Mouse (Mus musculus) intestine, embryonic 15.5 days (tissue): ENCODE data around the gene Grb2. TPM values are rescaled to one million over a fixed set of nuclear protein-coding genes. Genes with fewer than 3 reads are reported as not detected.

Source experiments
- ATAC-seq: fragments of 200-750 bp; cut with Nextera tagmentation; 2 replicates; pipeline ENCODE4 v1.8.0; 2017; ENCODE audit warnings: moderate TSS enrichment, moderate library complexity
- H3K27ac ChIP-seq: fragments of 300-500 bp; sonication (generic); 2 replicates; pipeline ENCODE4 v1.5.1; 2015; ENCODE audit warnings: mild to moderate bottlenecking, inconsistent platforms
- H3K27me3 ChIP-seq: fragments of 300-500 bp; sonication (generic); replicated peaks from 2 replicates; pipeline ENCODE4 v1.6.1; 2015; ENCODE audit warnings: inconsistent platforms
- H3K36me3 ChIP-seq: fragments of 300-500 bp; sonication (generic); 2 replicates; pipeline ENCODE4 v1.6.1; 2015; ENCODE audit warnings: inconsistent platforms
- H3K4me1 ChIP-seq: fragments of 300-500 bp; sonication (generic); replicated peaks from 2 replicates; pipeline ENCODE4 v1.6.1; 2015; ENCODE audit warnings: inconsistent platforms
- H3K4me2 ChIP-seq: fragments of 300-500 bp; sonication (generic); replicated peaks from 2 replicates; pipeline ENCODE4 v1.6.1; 2015; ENCODE audit warnings: mild to moderate bottlenecking, inconsistent platforms
- H3K4me3 ChIP-seq: fragments of 300-500 bp; sonication (generic); replicated peaks from 2 replicates; pipeline ENCODE4 v1.5.1; 2015; ENCODE audit warnings: inconsistent platforms
- H3K9ac ChIP-seq: fragments of 300-500 bp; sonication (generic); 2 replicates; pipeline ENCODE4 v1.6.1; 2015; ENCODE audit warnings: inconsistent platforms
- H3K9me3 ChIP-seq: fragments of 300-500 bp; sonication (generic); 2 replicates; pipeline ENCODE4 v1.6.1; 2016; ENCODE audit warnings: inconsistent platforms
- WGBS: fragments of 180-500 bp; shearing (Covaris S2); methylation state at CpG from one replicate; pipeline ENCODE4 v1.1.7; 2015; 5-methylcytosine and 5-hydroxymethylcytosine counted together
- polyA plus RNA-seq: library from polyadenylated mRNA; unstranded; fragments of >200 nt; fragmentation: Nextera tagmentation; extraction: Ambion mirVana; gene quantifications from 2 replicates; pipeline ENCODE4 v1.2.1, GENCODE M21; 2015

Grb2 gene
- polyA plus RNA-seq, 1 experiment from 2014 or later = 79.4 TPM

DNA sequence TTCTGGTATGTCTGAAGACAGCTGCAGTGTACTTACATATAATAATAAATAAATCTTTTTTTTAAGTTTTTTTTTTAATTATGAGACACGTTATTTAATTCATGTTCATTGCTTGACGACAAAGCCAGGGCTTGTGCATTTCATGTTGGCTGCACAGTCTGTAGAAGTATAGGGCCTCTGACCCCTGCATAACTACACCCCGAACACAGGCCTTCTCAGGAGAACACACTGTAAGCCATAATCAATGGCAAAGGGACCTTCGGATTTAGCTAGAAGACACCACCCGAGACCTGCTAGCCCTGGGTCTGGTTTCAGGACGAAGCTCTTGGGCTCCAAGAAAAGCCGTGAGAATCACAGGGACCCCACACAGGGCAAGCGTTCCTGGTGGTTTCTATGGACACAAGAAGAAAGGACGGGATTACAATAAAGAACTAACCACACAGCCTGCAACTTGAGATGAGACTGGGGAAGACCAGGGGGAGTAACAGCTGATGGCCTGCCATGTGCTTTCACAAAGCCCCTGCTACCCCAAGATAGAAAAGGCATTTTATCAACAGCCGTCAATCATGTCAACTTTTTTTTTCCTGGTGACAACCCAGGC is 29.3 kb upstream of the Grb2 start:
- H3K4me1 ChIP-seq = peaks cover 9% of the 10 kb centered on the region
- no peak overlapping the region for H3K4me3 ChIP-seq
- H3K36me3 ChIP-seq = no peaks in the 10 kb centered on the region
- no peaks in the 10 kb centered on the region for H3K9me3 ChIP-seq
- H3K27ac ChIP-seq = peak overlapping the region; percentile 44; the same call in 1 of the 2 replicates
- WGBS = 74% methylated on average over 10 of the region's 10 CpGs
- H3K9ac ChIP-seq = no peak overlapping the region
- H3K4me2 ChIP-seq = no peak overlapping the region
- H3K27me3 ChIP-seq = no peaks in the 10 kb centered on the region
- ATAC-seq = no peak

- no peaks in the 10 kb centered on the region for H3K27me3 ChIP-seq
- peaks cover 9% of the 10 kb centered on the region for H3K4me1 ChIP-seq
- H3K36me3 ChIP-seq = no peaks in the 10 kb centered on the region
- no peak overlapping the region for H3K4me3 ChIP-seq
- WGBS = 55% methylated on average over 11 of the region's 11 CpGs
- H3K4me2 ChIP-seq = peak overlapping the region; percentile 19; the same call in 1 of the 2 replicates
- H3K9ac ChIP-seq = no peak overlapping the region
- no peaks in the 10 kb centered on the region for H3K9me3 ChIP-seq
- peak; percentile 73 for ATAC-seq
- H3K27ac ChIP-seq = peak overlapping the region; percentile 60
Measured at GRCm38 (mm10) chr11:115734041-115734686, 25.8 kb upstream of the Grb2 start.

DNA sequence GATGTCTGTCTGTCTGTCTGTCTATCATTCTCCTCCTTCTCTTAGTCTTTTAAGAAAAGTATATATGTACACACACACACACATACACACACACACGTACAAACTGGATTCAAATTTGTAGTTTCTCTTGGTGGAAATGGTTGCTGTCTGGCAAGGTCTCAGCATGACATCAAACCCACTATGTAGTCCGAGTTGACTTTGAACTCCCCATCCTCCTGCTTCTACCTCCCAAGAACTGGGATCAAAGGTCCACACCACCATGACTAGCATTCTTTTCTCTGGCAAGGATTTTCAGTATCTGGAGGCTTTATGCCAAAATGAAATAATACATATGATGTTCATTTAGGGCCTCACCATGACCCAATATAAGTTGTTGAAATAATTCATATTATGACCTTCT is 14.8 kb upstream of the Grb2 start:
- no peak overlapping the region for H3K4me3 ChIP-seq
- 0 out of 2 replicates have a peak, but pooled peaks cover 2% of the 10 kb centered on the region for H3K4me1 ChIP-seq
- H3K9ac ChIP-seq = no peak overlapping the region
- WGBS = 69% methylated on average over 2 of the region's 2 CpGs
- no peak overlapping the region for H3K27ac ChIP-seq
- no peak for ATAC-seq
- no peaks in the 10 kb centered on the region for H3K27me3 ChIP-seq
- no peaks in the 10 kb centered on the region for H3K9me3 ChIP-seq
- no peaks in the 10 kb centered on the region for H3K36me3 ChIP-seq
- H3K4me2 ChIP-seq = no peak overlapping the region

- H3K9me3 ChIP-seq = no peaks in the 10 kb centered on the region
- no peaks in the 10 kb centered on the region for H3K36me3 ChIP-seq
- ATAC-seq = peak; percentile 70; the same call in 1 of the 2 replicates
- H3K4me3 ChIP-seq = no peak overlapping the region
- peak overlapping the region; percentile 43 for H3K4me2 ChIP-seq
- H3K27ac ChIP-seq = peak overlapping the region; percentile 24; the same call in 1 of the 2 replicates
- H3K27me3 ChIP-seq = no peaks in the 10 kb centered on the region
- WGBS = 16% methylated on average over 14 of the region's 14 CpGs
- H3K4me1 ChIP-seq = 0 out of 2 replicates have a peak, but pooled peaks cover 2% of the 10 kb centered on the region
- H3K9ac ChIP-seq = no peak overlapping the region
Measured at GRCm38 (mm10) chr11:115722638-115723037, 14.2 kb upstream of the Grb2 start.

- H3K27me3 ChIP-seq = no peaks in the 10 kb centered on the region
- 48% methylated on average over 8 of the region's 8 CpGs for WGBS
- H3K4me1 ChIP-seq = 0 out of 2 replicates have a peak, but pooled peaks cover 2% of the 10 kb centered on the region
- no peaks in the 10 kb centered on the region for H3K36me3 ChIP-seq
- H3K9ac ChIP-seq = no peak overlapping the region
- H3K27ac ChIP-seq = no peak overlapping the region
- no peak overlapping the region for H3K4me2 ChIP-seq
- no peak for ATAC-seq
- H3K4me3 ChIP-seq = no peak overlapping the region
- no peaks in the 10 kb centered on the region for H3K9me3 ChIP-seq
Measured at GRCm38 (mm10) chr11:115717660-115718390, 9.4 kb upstream of the Grb2 start.

DNA sequence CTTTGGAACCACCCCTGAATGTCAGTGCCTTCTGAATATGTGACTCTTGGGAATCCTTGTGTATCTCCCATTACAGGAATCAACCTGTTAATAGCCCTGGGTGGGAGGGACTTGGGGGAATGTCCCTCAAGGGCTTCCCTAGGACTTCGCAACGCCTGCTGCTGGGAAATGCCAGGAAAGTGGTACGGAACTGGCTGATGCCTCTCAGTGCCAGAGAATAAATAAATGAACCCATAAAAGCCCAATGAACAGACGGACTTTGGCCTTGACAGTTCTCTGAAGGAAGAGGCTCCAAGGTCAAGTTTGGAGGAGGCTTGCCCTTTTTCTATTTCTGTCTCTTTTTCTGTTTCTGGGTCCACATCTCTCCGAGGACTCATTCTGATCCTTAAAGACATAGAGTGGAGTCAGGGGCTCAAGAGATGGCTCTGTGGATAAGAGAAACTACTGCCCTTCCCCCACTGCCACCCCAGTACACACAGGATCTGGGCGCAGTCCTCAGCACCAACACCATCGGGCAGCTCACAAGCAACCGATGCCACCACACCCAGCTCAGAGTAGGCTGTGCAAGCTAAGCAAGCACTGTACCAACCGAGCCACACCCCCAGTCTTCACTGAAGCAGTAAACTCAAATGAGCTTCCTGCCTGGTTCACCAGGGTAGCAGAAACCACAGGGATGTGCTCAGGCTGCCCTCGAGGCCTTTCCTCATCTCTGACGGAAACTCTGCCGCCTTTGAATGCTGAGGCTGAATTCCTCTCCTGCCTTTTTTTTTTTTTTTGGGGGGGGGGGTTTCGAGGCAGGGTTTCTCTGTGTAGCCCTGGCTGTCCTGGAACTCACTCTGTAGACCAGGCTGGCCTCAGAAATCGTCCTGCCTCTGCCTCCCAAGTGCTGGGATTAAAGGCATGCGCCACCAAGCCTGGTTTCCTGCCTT is 8.3 kb upstream of the Grb2 start:
- no peaks in the 10 kb centered on the region for H3K27me3 ChIP-seq
- no peak overlapping the region for H3K4me2 ChIP-seq
- no peaks in the 10 kb centered on the region for H3K4me1 ChIP-seq
- no peak overlapping the region for H3K27ac ChIP-seq
- no peaks in the 10 kb centered on the region for H3K9me3 ChIP-seq
- H3K36me3 ChIP-seq = no peaks in the 10 kb centered on the region
- ATAC-seq = peak; percentile 56
- H3K4me3 ChIP-seq = no peak overlapping the region
- 62% methylated on average over 15 of the region's 15 CpGs for WGBS
- H3K9ac ChIP-seq = no peak overlapping the region

DNA sequence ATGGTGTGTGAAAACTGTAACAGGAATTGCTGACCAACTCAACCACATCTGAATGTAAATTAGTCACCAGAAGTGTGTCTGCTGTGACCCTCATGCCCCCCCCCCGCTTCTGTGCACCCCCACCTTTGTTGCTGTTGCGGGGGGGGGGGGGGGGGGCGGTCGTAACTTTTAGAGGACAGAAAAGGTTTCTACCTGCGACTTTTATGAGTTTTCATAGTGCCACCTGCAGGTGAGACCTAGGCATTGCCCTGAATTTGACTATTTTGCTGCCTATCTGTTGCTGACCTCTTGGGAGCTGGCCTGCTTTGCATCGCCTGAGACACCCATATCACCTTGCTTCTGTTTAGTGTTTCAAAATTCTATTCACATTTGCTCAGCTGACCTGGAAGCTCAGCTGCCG is 6.1 kb upstream of the Grb2 start:
- WGBS = 7% methylated on average over 7 of the region's 7 CpGs
- Histone ChIP-seq H3K9ac (no peak overlapping the region), H3K4me3 (no peak overlapping the region), H3K4me2 (0 out of 2 replicates have a peak overlapping the region, but pooled peaks have one; percentile 24), H3K9me3 (no peaks in the 10 kb centered on the region), H3K36me3 (no peaks in the 10 kb centered on the region), H3K27ac (no peak overlapping the region), H3K4me1 (0 out of 2 replicates have a peak, but pooled peaks cover 2% of the 10 kb centered on the region), H3K27me3 (no peaks in the 10 kb centered on the region)
- no peak for ATAC-seq

DNA sequence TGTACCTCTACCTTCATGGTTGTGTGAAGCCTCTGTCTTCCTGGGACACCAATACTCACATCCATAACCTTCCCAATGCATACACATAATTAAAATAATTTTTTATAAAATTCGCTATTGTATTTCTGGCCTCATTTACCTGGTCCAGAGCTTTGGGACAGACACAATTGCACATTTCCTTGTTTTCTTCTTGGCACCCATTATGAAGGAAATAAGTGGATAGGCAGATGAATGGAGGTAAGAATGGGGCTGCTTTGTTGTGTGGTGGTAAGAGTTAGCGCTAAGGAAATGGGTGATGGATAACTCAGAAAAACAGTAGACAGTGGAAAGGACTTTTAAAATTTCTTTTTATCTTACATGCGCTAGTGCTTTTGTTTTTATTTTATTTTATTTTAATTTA is 5.0 kb upstream of the Grb2 start:
- 87% methylated on average over 3 of the region's 3 CpGs for WGBS

GRCm38 (mm10) chr11:115712674-115713298 is 4.4 kb upstream of the Grb2 start:
- no peaks in the 10 kb centered on the region for H3K9me3 ChIP-seq
- H3K9ac ChIP-seq = no peak overlapping the region
- no peak overlapping the region for H3K27ac ChIP-seq
- WGBS = 69% methylated on average over 12 of the region's 12 CpGs
- ATAC-seq = no peak
- no peak overlapping the region for H3K4me3 ChIP-seq
- no peaks in the 10 kb centered on the region for H3K36me3 ChIP-seq
- no peaks in the 10 kb centered on the region for H3K27me3 ChIP-seq
- H3K4me1 ChIP-seq = peaks cover 8% of the 10 kb centered on the region
- H3K4me2 ChIP-seq = 0 out of 2 replicates have a peak overlapping the region, but pooled peaks have one; percentile 3

More for the DNA sequence above, 5.0 kb upstream of the Grb2 start:
- no peak overlapping the region for H3K9ac ChIP-seq
- no peak overlapping the region for H3K4me3 ChIP-seq
- no peaks in the 10 kb centered on the region for H3K27me3 ChIP-seq
- H3K4me2 ChIP-seq = no peak overlapping the region
- no peak for ATAC-seq
- H3K27ac ChIP-seq = no peak overlapping the region
- no peaks in the 10 kb centered on the region for H3K9me3 ChIP-seq
- peaks cover 8% of the 10 kb centered on the region for H3K4me1 ChIP-seq
- no peaks in the 10 kb centered on the region for H3K36me3 ChIP-seq

- Histone ChIP-seq H3K9me3 (no peaks in the 10 kb centered on the region), H3K36me3 (no peaks in the 10 kb centered on the region), H3K27me3 (no peaks in the 10 kb centered on the region), H3K4me2 (0 out of 2 replicates have a peak overlapping the region, but pooled peaks have one; percentile 3), H3K27ac (no peak overlapping the region), H3K4me3 (no peak overlapping the region), H3K4me1 (peaks cover 9% of the 10 kb centered on the region), H3K9ac (no peak overlapping the region)
- WGBS = 49% methylated on average over 2 of the region's 2 CpGs
- no peak for ATAC-seq
Measured at GRCm38 (mm10) chr11:115712268-115712667, 3.9 kb upstream of the Grb2 start.

- Histone ChIP-seq H3K4me3 (no peak overlapping the region), H3K36me3 (no peaks in the 10 kb centered on the region), H3K27me3 (no peaks in the 10 kb centered on the region), H3K4me1 (peaks cover 14% of the 10 kb centered on the region), H3K9ac (no peak overlapping the region), H3K27ac (no peak overlapping the region), H3K4me2 (no peak overlapping the region), H3K9me3 (no peaks in the 10 kb centered on the region)
- ATAC-seq = no peak
- 76% methylated on average over 9 of the region's 9 CpGs for WGBS
Measured at GRCm38 (mm10) chr11:115711133-115711532, 2.7 kb upstream of the Grb2 start.
